ENCODE assay signal across 17 mouse cellular contexts in genomic region chr17:49556169-49556568, GRCm38 (mm10). TPM values are rescaled to one million over a fixed set of nuclear protein-coding genes. Genes with fewer than 3 reads are reported as not detected.
"Had no signal": no experiment of that assay in that cellular context is flagged by ENCODE, and none has a peak within 500 bp of the region (broad histone marks: within the 10 kb centered on the region; RNA-seq: fewer than 3 reads in every experiment).

No protein-coding gene starts in this region.

- ATAC-seq: liver, postnatal 0 days; midbrain, embryonic 13.5 days; midbrain, embryonic 15.5 days had no signal

- H3K9ac ChIP-seq: liver, embryonic 13.5 days; liver, embryonic 15.5 days; liver, postnatal 0 days; midbrain, embryonic 13.5 days; midbrain, embryonic 15.5 days; neural tube, embryonic 12.5 days; stomach, embryonic 15.5 days had no signal

- DNase-seq: liver; liver, embryonic 13.5 days; liver, postnatal 0 days; right cerebral cortex, postnatal 14 days; thymus, adult 2 months; thymus, postnatal 25 days; thymus, postnatal 4 days had no signal

- H3K4me2 ChIP-seq: liver, embryonic 11.5 days; liver, embryonic 13.5 days; liver, embryonic 15.5 days; midbrain, embryonic 11.5 days; midbrain, embryonic 13.5 days; midbrain, embryonic 15.5 days; neural tube, embryonic 12.5 days; stomach, embryonic 15.5 days had no signal

- H3K27ac ChIP-seq: liver, embryonic 13.5 days; liver, embryonic 15.5 days; macrophage; midbrain, embryonic 13.5 days; midbrain, embryonic 15.5 days; neural tube, embryonic 12.5 days; stomach, embryonic 15.5 days; stomach, postnatal 0 days had no signal

- H3K27me3 ChIP-seq: liver, embryonic 13.5 days; liver, embryonic 15.5 days; megakaryocyte, embryonic 14.5 days; midbrain, embryonic 13.5 days; midbrain, embryonic 15.5 days; neural tube, embryonic 12.5 days; stomach, embryonic 15.5 days had no signal

- H3K36me3 ChIP-seq: liver, embryonic 13.5 days; liver, embryonic 15.5 days; midbrain, embryonic 13.5 days; midbrain, embryonic 15.5 days; neural tube, embryonic 12.5 days; stomach, embryonic 15.5 days had no signal

- H3K4me3 ChIP-seq: liver, embryonic 13.5 days; liver, embryonic 15.5 days; megakaryocyte, embryonic 14.5 days; midbrain, embryonic 13.5 days; midbrain, embryonic 15.5 days; neural tube, embryonic 12.5 days; stomach, embryonic 15.5 days had no signal

- H3K9me3 ChIP-seq: liver, embryonic 13.5 days; liver, embryonic 15.5 days; midbrain, embryonic 13.5 days; midbrain, embryonic 15.5 days; neural tube, embryonic 12.5 days; stomach, embryonic 15.5 days had no signal

- H3K4me1 ChIP-seq: liver, embryonic 13.5 days; liver, embryonic 15.5 days; megakaryocyte, embryonic 14.5 days; midbrain, embryonic 13.5 days; midbrain, embryonic 15.5 days had no signal

RNA-seq across cellular contexts. Expression of gene Kif6, which starts 58.8 kb away (rescaled TPM):
- polyA plus RNA-seq: liver, postnatal 0 days; macrophage had no signal
